Mouse (Mus musculus) lung, embryonic 16.5 days (tissue): ENCODE data around the gene Snrnp25. TPM values are rescaled to one million over a fixed set of nuclear protein-coding genes. Genes with fewer than 3 reads are reported as not detected.

Experiments
- polyA plus RNA-seq: library from polyadenylated mRNA; unstranded; fragments of >200 nt; fragmentation: Nextera tagmentation; extraction: Ambion mirVana; gene quantifications from 2 replicates; pipeline ENCODE4 v1.2.1, GENCODE M21; 2015

The Snrnp25 gene
- polyA plus RNA-seq, 1 experiment from 2014 or later = 49.2 TPM

Other genes with a start within 250 kb of the Snrnp25 start
- not detected in 2 replicates for gene 4930524B15Rik, start 239.8 kb upstream of the Snrnp25 start, polyA plus RNA-seq
- gene Nsg2, start 205.0 kb upstream of the Snrnp25 start, polyA plus RNA-seq = 1.6 and 3.0 TPM in 2 replicates
- 0.06 and 0.23 TPM in 2 replicates for gene Il9r, start 5.1 kb upstream of the Snrnp25 start, polyA plus RNA-seq
- 70.9 and 71.2 TPM in 2 replicates for gene Rhbdf1, start 16.9 kb downstream of the Snrnp25 start, polyA plus RNA-seq
- gene Mpg, start 21.1 kb downstream of the Snrnp25 start, polyA plus RNA-seq = 35.9 and 37.9 TPM in 2 replicates
- gene Nprl3, start 62.3 kb downstream of the Snrnp25 start, polyA plus RNA-seq = 45.2 and 46.2 TPM in 2 replicates
- gene Hba-x, start 71.0 kb downstream of the Snrnp25 start, polyA plus RNA-seq = 64.4 and 68.2 TPM in 2 replicates
- 8,555 and 10,091 TPM in 2 replicates for gene Hba-a1, start 78.1 kb downstream of the Snrnp25 start, polyA plus RNA-seq
- 1.8 and 2.8 TPM in 2 replicates for gene Hbq1b, start 81.5 kb downstream of the Snrnp25 start, polyA plus RNA-seq
- gene Hba-a2, start 91.1 kb downstream of the Snrnp25 start, polyA plus RNA-seq = 22,746 and 25,203 TPM in 2 replicates
- gene Hbq1a, start 94.7 kb downstream of the Snrnp25 start, polyA plus RNA-seq = 0.46 and 1.1 TPM in 2 replicates
- gene Sh3pxd2b, start 142.4 kb downstream of the Snrnp25 start, polyA plus RNA-seq = 23.4 and 23.6 TPM in 2 replicates
- 38.2 and 42.0 TPM in 2 replicates for gene Ubtd2, start 250.0 kb downstream of the Snrnp25 start, polyA plus RNA-seq